Mouse (Mus musculus) forebrain, embryonic 14.5 days (tissue): ENCODE measurements around the gene Fam178b. TPM values are rescaled to one million over a fixed set of nuclear protein-coding genes. Genes with fewer than 3 reads are reported as not detected.

Source experiments
- ATAC-seq: fragments of 200-750 bp; cut with Nextera tagmentation; 2 replicates; pipeline ENCODE4 v1.8.0; 2017; ENCODE audit warnings: mild to moderate bottlenecking, moderate library complexity
- DNase-seq: peaks from one replicate; pipeline ENCODE4 v3.0.0-alpha.2; 2015; ENCODE audit warnings: low spot score
- H3K27ac ChIP-seq: fragments of 300-500 bp; sonication (generic); 2 replicates; pipeline ENCODE4 v1.5.1; 2014; ENCODE audit warnings: low read depth, mild to moderate bottlenecking, control low read depth, low read length, moderate library complexity
- H3K27me3 ChIP-seq: fragments of 300-500 bp; sonication (generic); replicated peaks from 2 replicates; pipeline ENCODE4 v1.6.1; 2014; ENCODE audit warnings: low read length, control low read depth, mixed read lengths; ENCODE audit not compliant: control insufficient read depth, insufficient read depth
- H3K36me3 ChIP-seq: fragments of 300-500 bp; sonication (generic); 2 replicates; pipeline ENCODE4 v1.6.1; 2014; ENCODE audit warnings: low read length, control low read depth; ENCODE audit not compliant: control insufficient read depth, insufficient read depth
- H3K4me1 ChIP-seq: fragments of 300-500 bp; sonication (generic); 2 replicates; pipeline ENCODE4 v1.6.1; 2014; ENCODE audit warnings: antibody characterized with exemption, low read length, control low read depth; ENCODE audit not compliant: control insufficient read depth, insufficient read depth
- H3K4me2 ChIP-seq: fragments of 300-500 bp; sonication (generic); 2 replicates; pipeline ENCODE4 v1.6.1; 2014; ENCODE audit warnings: mild to moderate bottlenecking, control low read depth, low read length
- H3K4me3 ChIP-seq: fragments of 300-500 bp; sonication (generic); 2 replicates; pipeline ENCODE4 v1.5.1; 2014; ENCODE audit warnings: low read depth, low read length, control low read depth
- H3K9ac ChIP-seq: fragments of 300-500 bp; sonication (generic); 2 replicates; pipeline ENCODE4 v1.6.1; 2014; ENCODE audit warnings: mild to moderate bottlenecking, low read length, control low read depth, moderate library complexity
- H3K9me3 ChIP-seq: fragments of 300-500 bp; sonication (generic); replicated peaks from 2 replicates; pipeline ENCODE4 v1.6.1; 2016; ENCODE audit warnings: low read length, control low read depth, mixed read lengths; ENCODE audit not compliant: control insufficient read depth
- WGBS: fragments of 180-500 bp; shearing (Covaris S2); extraction: QIAGEN DNeasy Blood & Tissue Kit; methylation state at CpG from one replicate; pipeline ENCODE4 v1.1.7; 2014; 5-methylcytosine and 5-hydroxymethylcytosine counted together
- polyA plus RNA-seq: library from polyadenylated mRNA; unstranded; fragments of >200 nt; fragmentation: Nextera tagmentation; extraction: Ambion mirVana; gene quantifications from 2 replicates; pipeline ENCODE4 v1.2.1, GENCODE M21; 2014

Gene Fam178b
- polyA plus RNA-seq, 1 experiment from 2014 or later = not detected

GRCm38 (mm10) chr1:36528351-36528750, 154.6 kb downstream of the Fam178b start:
- DNase-seq (peak; percentile 94), ATAC-seq (peak; percentile 77)
- Histone ChIP-seq H3K27ac (peak overlapping the region; percentile 74), H3K27me3 (no peaks in the 10 kb centered on the region), H3K4me1 (peaks cover 9% of the 10 kb centered on the region), H3K9me3 (no peaks in the 10 kb centered on the region), H3K4me3 (no peak overlapping the region), H3K36me3 (peaks cover 39% of the 10 kb centered on the region), H3K4me2 (no peak overlapping the region), H3K9ac (no peak overlapping the region)
- WGBS = 3% methylated on average over 1 of the region's 1 CpGs

- Histone ChIP-seq H3K36me3 (peaks cover 53% of the 10 kb centered on the region), H3K4me1 (peaks cover 9% of the 10 kb centered on the region), H3K9me3 (no peaks in the 10 kb centered on the region), H3K27ac (no peak overlapping the region), H3K4me3 (no peak overlapping the region), H3K4me2 (no peak overlapping the region), H3K27me3 (no peaks in the 10 kb centered on the region), H3K9ac (no peak overlapping the region)
- WGBS = 89% methylated on average over 10 of the region's 10 CpGs
- ATAC-seq = no peak
- no peak for DNase-seq
Measured at GRCm38 (mm10) chr1:36526903-36527302, 156.1 kb downstream of the Fam178b start.

GRCm38 (mm10) chr1:36525774-36526173, 157.2 kb downstream of the Fam178b start:
- Histone ChIP-seq H3K27me3 (no peaks in the 10 kb centered on the region), H3K36me3 (peaks cover 64% of the 10 kb centered on the region), H3K4me2 (no peak overlapping the region), H3K27ac (no peak overlapping the region), H3K4me1 (peaks cover 9% of the 10 kb centered on the region), H3K4me3 (no peak overlapping the region), H3K9ac (no peak overlapping the region), H3K9me3 (no peaks in the 10 kb centered on the region)
- no peak for ATAC-seq
- 92% methylated on average over 12 of the region's 12 CpGs for WGBS
- DNase-seq = no peak

GRCm38 (mm10) chr1:36524058-36524457, 158.9 kb downstream of the Fam178b start:
- peak overlapping the region; percentile 76 for H3K27ac ChIP-seq

GRCm38 (mm10) chr1:36523332-36524013, 159.5 kb downstream of the Fam178b start:
- Histone ChIP-seq H3K27ac (peak overlapping the region; percentile 76), H3K27me3 (no peaks in the 10 kb centered on the region), H3K4me3 (no peak overlapping the region), H3K9me3 (no peaks in the 10 kb centered on the region), H3K9ac (peak overlapping the region; percentile 25; the same call in 1 of the 2 replicates), H3K4me1 (peaks cover 7% of the 10 kb centered on the region), H3K36me3 (peaks cover 85% of the 10 kb centered on the region), H3K4me2 (no peak overlapping the region)
- peak; percentile 90 for DNase-seq
- WGBS = 39% methylated on average over 9 of the region's 9 CpGs
- peak; percentile 71 for ATAC-seq

More at GRCm38 (mm10) chr1:36524058-36524457, 158.9 kb downstream of the Fam178b start:
- no peak overlapping the region for H3K4me2 ChIP-seq
- no peak overlapping the region for H3K9ac ChIP-seq
- no peak for ATAC-seq
- H3K27me3 ChIP-seq = no peaks in the 10 kb centered on the region
- no peaks in the 10 kb centered on the region for H3K9me3 ChIP-seq
- H3K36me3 ChIP-seq = peaks cover 80% of the 10 kb centered on the region
- 82% methylated on average over 5 of the region's 5 CpGs for WGBS
- H3K4me3 ChIP-seq = no peak overlapping the region
- peaks cover 9% of the 10 kb centered on the region for H3K4me1 ChIP-seq
- DNase-seq = no peak

GRCm38 (mm10) chr1:36522210-36522609, 160.8 kb downstream of the Fam178b start:
- DNase-seq (no peak), ATAC-seq (no peak)
- H3K27me3 ChIP-seq = no peaks in the 10 kb centered on the region
- no peak overlapping the region for H3K27ac ChIP-seq
- H3K9me3 ChIP-seq = no peaks in the 10 kb centered on the region
- no peak overlapping the region for H3K9ac ChIP-seq
- no peak overlapping the region for H3K4me2 ChIP-seq
- WGBS = 91% methylated on average over 7 of the region's 7 CpGs
- H3K36me3 ChIP-seq = peaks cover 88% of the 10 kb centered on the region
- H3K4me1 ChIP-seq = peaks cover 4% of the 10 kb centered on the region
- H3K4me3 ChIP-seq = no peak overlapping the region

GRCm38 (mm10) chr1:36519626-36520025, 163.4 kb downstream of the Fam178b start:
- H3K36me3 ChIP-seq = peaks cover 65% of the 10 kb centered on the region
- H3K9me3 ChIP-seq = no peaks in the 10 kb centered on the region
- no peaks in the 10 kb centered on the region for H3K27me3 ChIP-seq
- no peak overlapping the region for H3K9ac ChIP-seq
- no peak overlapping the region for H3K27ac ChIP-seq
- DNase-seq (no peak), ATAC-seq (no peak)
- H3K4me3 ChIP-seq = no peak overlapping the region
- H3K4me1 ChIP-seq = peaks cover 9% of the 10 kb centered on the region
- WGBS = 82% methylated on average over 11 of the region's 11 CpGs
- no peak overlapping the region for H3K4me2 ChIP-seq

- Histone ChIP-seq H3K9me3 (no peaks in the 10 kb centered on the region), H3K27me3 (no peaks in the 10 kb centered on the region), H3K4me1 (peaks cover 17% of the 10 kb centered on the region), H3K4me2 (no peak overlapping the region), H3K9ac (no peak overlapping the region), H3K27ac (no peak overlapping the region), H3K36me3 (peaks cover 55% of the 10 kb centered on the region), H3K4me3 (no peak overlapping the region)
- no peak for ATAC-seq
- no peak for DNase-seq
- 82% methylated on average over 3 of the region's 3 CpGs for WGBS
Measured at GRCm38 (mm10) chr1:36518259-36518658, 164.7 kb downstream of the Fam178b start.

GRCm38 (mm10) chr1:36513718-36514117, 169.3 kb downstream of the Fam178b start:
- peak; percentile 65 for DNase-seq
- no peak for ATAC-seq
- H3K9ac ChIP-seq = 0 out of 2 replicates have a peak overlapping the region, but pooled peaks have one; percentile 88
- no peaks in the 10 kb centered on the region for H3K9me3 ChIP-seq
- WGBS = 34% methylated on average over 2 of the region's 2 CpGs
- H3K4me3 ChIP-seq = peak overlapping the region; percentile 92
- H3K4me2 ChIP-seq = peak overlapping the region; percentile 94
- peaks cover 20% of the 10 kb centered on the region for H3K4me1 ChIP-seq
- no peaks in the 10 kb centered on the region for H3K27me3 ChIP-seq
- H3K27ac ChIP-seq = no peak overlapping the region; the same call in 1 of the 2 replicates
- peaks cover 11% of the 10 kb centered on the region for H3K36me3 ChIP-seq
